Mouse (Mus musculus): ENCODE data around the gene BC037034.

DNA sequence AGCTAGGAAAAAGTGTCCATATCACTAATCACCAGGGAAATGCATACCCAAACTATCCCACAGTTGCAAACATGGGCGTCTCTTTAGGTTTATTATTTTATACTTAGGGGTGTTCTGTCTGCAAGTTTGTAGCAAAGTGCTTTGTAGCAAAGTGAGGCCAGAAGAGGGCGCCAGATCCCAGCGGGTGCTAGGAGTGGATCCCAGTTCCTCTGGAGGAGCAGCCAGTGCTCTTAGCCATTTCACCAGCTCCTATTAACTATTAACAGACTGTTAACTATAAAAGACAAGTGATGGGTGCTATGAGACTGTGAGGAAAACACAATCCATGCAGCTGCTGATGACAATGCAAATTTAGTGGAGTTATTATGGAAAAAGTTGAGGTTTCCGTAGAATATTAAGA is 41.7 kb downstream of the BC037034 start:
- TF ChIP-seq CTCF (IDR thresholded peaks at IDR 0.05; ENCODE audit: borderline replicate concordance, extremely low read depth, insufficient read depth, insufficient read length) (peak; percentile 85), POLR2A (IDR thresholded peaks at IDR 0.05; ENCODE audit: borderline replicate concordance, extremely low read depth, insufficient read depth, insufficient read length, poor library complexity, severe bottlenecking) (no peak)
